Mouse (Mus musculus): ENCODE measurements around the gene Psd4. TPM values are rescaled to one million over a fixed set of nuclear protein-coding genes. Genes with fewer than 3 reads are reported as not detected.

Gene Psd4
- total RNA-seq, 2 experiments from 2014 or later: 0.47 to 0.48 TPM

GRCm38 (mm10) chr2:24449111-24449510 lies 81.7 kb downstream of the Psd4 start:
- no peak overlapping the region for H3K4me3 ChIP-seq
- no peak for DNase-seq (ENCODE audit: extremely low spot score in 1 of 2, low spot score in 2 of 2)
- TF ChIP-seq CTCF (IDR thresholded peaks at IDR 0.05): no peak
- no peak overlapping the region for H3K27ac ChIP-seq
- intact Hi-C loops (cut with DNase I): no loop called here

GRCm38 (mm10) chr2:24453206-24453605 lies 85.8 kb downstream of the Psd4 start:
- no peak for DNase-seq (ENCODE audit: extremely low spot score in 1 of 2, low spot score in 2 of 2)
- TF ChIP-seq CTCF (IDR thresholded peaks at IDR 0.05): no peak
- intact Hi-C loops (cut with DNase I): no loop called here
- H3K4me3 ChIP-seq: no peak overlapping the region
- H3K27ac ChIP-seq: no peak overlapping the region

GRCm38 (mm10) chr2:24454429-24455011 lies 87.1 kb downstream of the Psd4 start:
- TF ChIP-seq CTCF (IDR thresholded peaks at IDR 0.05): no peak
- no peak for DNase-seq (ENCODE audit: extremely low spot score in 1 of 2, low spot score in 2 of 2)
- Histone ChIP-seq H3K27ac (no peak overlapping the region), H3K4me3 (no peak overlapping the region)
- intact Hi-C loops (cut with DNase I): no loop called here

DNA sequence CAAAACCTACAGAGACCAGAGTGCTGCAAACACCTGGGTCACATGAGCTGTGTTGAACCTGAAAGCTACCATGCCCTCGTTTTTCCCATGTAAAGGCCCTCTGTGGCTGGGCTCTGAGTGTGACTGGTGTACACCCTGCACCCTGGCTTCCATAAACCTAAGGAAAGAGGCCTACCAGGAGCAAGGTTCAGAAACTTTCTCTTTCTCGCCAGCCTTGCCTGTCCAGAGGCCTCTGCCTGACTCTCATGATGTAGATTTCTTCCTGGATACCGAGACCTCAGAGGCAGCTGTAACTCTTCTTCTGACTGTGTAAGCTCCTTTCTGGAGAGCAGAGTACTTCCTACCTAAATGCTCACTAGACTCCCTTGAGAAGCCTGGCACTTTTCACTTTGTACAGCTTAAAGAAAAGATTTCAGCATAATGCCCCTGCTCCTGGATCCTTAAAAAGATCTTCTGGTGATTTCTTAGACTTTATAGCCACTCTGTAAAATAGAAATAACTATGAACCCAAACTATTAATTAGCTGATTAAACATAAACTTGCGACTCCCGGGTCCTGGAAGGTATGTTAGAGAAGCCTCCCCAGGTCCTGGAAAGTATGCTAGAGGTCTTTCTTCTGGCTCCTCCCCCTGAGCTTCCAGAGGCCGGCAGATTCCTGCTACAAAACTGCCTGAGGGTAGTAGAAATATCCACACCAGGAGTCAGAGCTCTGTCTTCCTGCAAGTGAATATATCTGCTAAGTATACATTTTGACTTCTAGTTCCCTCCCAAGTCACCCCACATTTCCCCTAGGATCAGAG lies 87.9 kb downstream of the Psd4 start:
- intact Hi-C loops (cut with DNase I): no loop called here
- TF ChIP-seq CTCF (IDR thresholded peaks at IDR 0.05): no peak
- H3K27ac ChIP-seq: no peak overlapping the region
- no peak for DNase-seq (ENCODE audit: extremely low spot score in 1 of 2, low spot score in 2 of 2)
- no peak overlapping the region for H3K4me3 ChIP-seq

- DNase-seq (ENCODE audit: extremely low spot score in 1 of 2, low spot score in 2 of 2): no peak
- TF ChIP-seq CTCF (IDR thresholded peaks at IDR 0.05): no peak
- no peak overlapping the region for H3K27ac ChIP-seq
- no peak overlapping the region for H3K4me3 ChIP-seq
- intact Hi-C loops (cut with DNase I): no loop called here
These were observed 89.5 kb downstream of the Psd4 start for GRCm38 (mm10) chr2:24456841-24457240.

DNA sequence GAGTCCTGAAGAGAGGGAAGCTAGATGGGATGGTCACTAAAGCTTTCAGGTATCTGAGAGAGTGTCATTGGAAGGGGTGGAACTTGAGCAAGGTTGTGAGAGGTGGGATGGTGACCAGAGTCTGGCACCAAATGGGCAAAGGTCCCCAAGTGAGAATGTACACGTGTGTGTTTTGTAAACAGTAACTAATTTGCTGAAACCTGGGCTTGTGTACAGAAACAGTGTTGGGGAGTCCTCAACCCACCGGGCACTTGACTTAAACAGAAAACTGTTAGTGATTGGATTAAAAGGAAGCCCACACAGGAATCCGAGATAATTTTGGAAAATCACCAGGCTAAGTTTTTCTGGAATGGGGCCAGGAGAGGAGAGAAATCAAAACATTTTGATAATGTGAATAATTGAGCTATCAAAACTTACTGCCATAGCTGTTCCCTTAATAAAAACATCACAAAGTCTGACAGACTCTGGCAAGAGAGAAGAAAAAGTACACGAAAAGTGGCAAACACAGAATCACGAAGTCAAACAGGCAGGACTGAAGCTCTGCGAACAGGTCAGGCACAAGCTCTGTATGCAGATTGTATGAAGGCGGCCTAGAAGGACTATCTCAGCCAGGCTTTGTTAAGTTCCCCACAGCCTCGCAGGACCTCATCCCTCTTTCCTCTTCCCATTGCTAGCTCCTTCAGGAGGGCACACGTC lies 92.9 kb downstream of the Psd4 start:
- Histone ChIP-seq H3K27ac (no peak overlapping the region), H3K4me3 (no peak overlapping the region)
- intact Hi-C loops (cut with DNase I): no loop called here
- no peak for DNase-seq (ENCODE audit: extremely low spot score in 1 of 2, low spot score in 2 of 2)
- no peak for TF ChIP-seq CTCF (IDR thresholded peaks at IDR 0.05)

DNA sequence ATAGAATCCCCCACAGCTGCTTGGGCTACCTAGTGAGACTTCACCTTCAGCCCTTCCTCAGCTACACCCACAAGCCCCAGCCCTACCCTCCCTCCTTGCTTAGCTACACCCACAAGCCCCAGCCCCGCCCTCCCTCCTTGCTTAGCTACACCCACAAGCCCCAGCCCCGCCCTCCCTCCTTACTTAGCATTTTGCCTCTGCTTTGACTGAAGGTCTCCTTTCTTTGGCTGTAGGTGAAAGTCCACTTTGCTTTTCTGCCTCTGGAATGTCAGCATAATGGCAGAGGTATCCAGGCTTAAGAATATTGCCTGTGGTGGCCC lies 93.4 kb downstream of the Psd4 start:
- DNase-seq (ENCODE audit: extremely low spot score in 1 of 2, low spot score in 2 of 2): no peak
- no peak overlapping the region for H3K27ac ChIP-seq
- intact Hi-C loops (cut with DNase I): no loop called here
- no peak overlapping the region for H3K4me3 ChIP-seq
- TF ChIP-seq CTCF (IDR thresholded peaks at IDR 0.05): no peak

Other genes with a start within 250 kb of the Psd4 start
- gene Il1f8, start 214.4 kb upstream of the Psd4 start, total RNA-seq (2021): not detected
- not detected for gene Il1f9, start 181.1 kb upstream of the Psd4 start, total RNA-seq (2021)
- gene Il1f6, start 152.2 kb upstream of the Psd4 start, total RNA-seq (2021): not detected
- gene Il1f5, start 90.6 kb upstream of the Psd4 start, total RNA-seq (2021): not detected
- gene Il1f10, start 76.4 kb upstream of the Psd4 start, total RNA-seq (2021): not detected
- gene Il1rn, start 30.7 kb upstream of the Psd4 start, total RNA-seq (2021): not detected
- gene Pax8, start 108.0 kb downstream of the Psd4 start, total RNA-seq (2021): not detected